Mouse (Mus musculus): Measurements from ENCODE around the gene Frem2. TPM values are rescaled to one million over a fixed set of nuclear protein-coding genes. Genes with fewer than 3 reads are reported as not detected.

Frem2 gene
- total and polyA plus RNA-seq, 2 experiments from 2014 or later, result 1.5 to 7.9 TPM

DNA sequence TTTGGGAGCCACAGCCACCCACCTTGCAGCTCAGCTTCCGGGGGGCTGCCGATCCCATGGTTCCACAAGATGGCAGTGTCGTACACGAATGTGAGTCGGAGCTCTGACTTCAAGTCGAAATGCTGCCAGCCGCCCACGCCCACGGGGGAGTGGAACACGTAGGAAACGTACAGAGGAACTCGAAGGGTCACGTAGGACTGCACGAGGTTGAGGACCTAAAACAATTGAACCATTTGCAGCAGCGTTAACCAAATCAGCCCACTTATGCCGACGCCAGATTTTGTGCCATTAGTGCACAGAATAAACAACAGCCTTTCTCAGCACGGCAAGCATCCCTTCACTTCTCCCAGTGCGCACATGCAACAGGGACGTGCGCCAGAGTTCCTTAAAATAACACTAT is 131.4 kb downstream of the Frem2 start:
- DNase-seq (peak; percentile 93), ATAC-seq (peak; percentile 81)
- Histone ChIP-seq H3K4me3 (ENCODE audit: low read depth, low read length) (peak overlapping the region; percentile 41), H3K27me3 (ENCODE audit: insufficient read depth, low read length) (no peaks in the 10 kb centered on the region), H3K9me3 (ENCODE audit: low read length) (no peaks in the 10 kb centered on the region), H3K4me1 (ENCODE audit: insufficient read depth) (no peaks in the 10 kb centered on the region), H3K4me2 (ENCODE audit: low read depth) (peak overlapping the region; percentile 63), H3K9ac (0 out of 2 replicates have a peak overlapping the region, but pooled peaks have one; percentile 40), H3K36me3 (ENCODE audit: insufficient read depth) (no peaks in the 10 kb centered on the region), H3K27ac (ENCODE audit: low read depth, low read length) (no peak overlapping the region)
- TF ChIP-seq CTCF (IDR thresholded peaks at IDR 0.05; ENCODE audit: low read depth), result peak; percentile 94
- whole genome bisulfite sequencing, result 8% methylated on average over 21 of the region's 21 CpGs

DNA sequence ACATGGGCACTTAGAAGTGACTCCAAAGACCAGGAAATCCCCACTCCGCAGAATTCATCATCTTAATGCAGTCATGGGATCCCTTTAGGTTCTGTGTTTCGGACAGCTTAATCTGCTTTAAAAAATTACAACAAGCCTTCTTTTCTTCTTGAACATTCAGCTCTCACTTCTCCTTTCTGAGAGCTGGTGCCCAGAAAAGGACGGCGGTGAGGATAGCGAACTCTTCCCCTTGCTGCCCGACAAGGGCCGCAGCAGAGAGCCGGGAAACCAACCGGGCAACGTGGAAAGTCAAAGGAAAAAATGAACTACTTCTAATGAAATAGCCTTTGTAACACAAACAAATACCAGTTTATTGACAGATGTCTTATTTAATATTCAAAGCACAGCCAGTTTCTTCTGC is 134.4 kb downstream of the Frem2 start:
- TF ChIP-seq CTCF (IDR thresholded peaks at IDR 0.05; ENCODE audit: low read depth), result no peak
- ATAC-seq (peak; percentile 23; the same call in 1 of the 2 replicates), DNase-seq (no peak)
- Histone ChIP-seq H3K36me3 (ENCODE audit: insufficient read depth) (no peaks in the 10 kb centered on the region), H3K9me3 (ENCODE audit: low read length) (no peaks in the 10 kb centered on the region), H3K4me1 (ENCODE audit: insufficient read depth) (no peaks in the 10 kb centered on the region), H3K9ac (no peak overlapping the region), H3K4me3 (ENCODE audit: low read depth, low read length) (no peak overlapping the region), H3K27me3 (ENCODE audit: insufficient read depth, low read length) (no peaks in the 10 kb centered on the region), H3K27ac (ENCODE audit: low read depth, low read length) (0 out of 2 replicates have a peak overlapping the region, but pooled peaks have one; percentile 0), H3K4me2 (ENCODE audit: low read depth) (no peak overlapping the region)
- 58% methylated on average over 10 of the region's 10 CpGs for WGBS

DNA sequence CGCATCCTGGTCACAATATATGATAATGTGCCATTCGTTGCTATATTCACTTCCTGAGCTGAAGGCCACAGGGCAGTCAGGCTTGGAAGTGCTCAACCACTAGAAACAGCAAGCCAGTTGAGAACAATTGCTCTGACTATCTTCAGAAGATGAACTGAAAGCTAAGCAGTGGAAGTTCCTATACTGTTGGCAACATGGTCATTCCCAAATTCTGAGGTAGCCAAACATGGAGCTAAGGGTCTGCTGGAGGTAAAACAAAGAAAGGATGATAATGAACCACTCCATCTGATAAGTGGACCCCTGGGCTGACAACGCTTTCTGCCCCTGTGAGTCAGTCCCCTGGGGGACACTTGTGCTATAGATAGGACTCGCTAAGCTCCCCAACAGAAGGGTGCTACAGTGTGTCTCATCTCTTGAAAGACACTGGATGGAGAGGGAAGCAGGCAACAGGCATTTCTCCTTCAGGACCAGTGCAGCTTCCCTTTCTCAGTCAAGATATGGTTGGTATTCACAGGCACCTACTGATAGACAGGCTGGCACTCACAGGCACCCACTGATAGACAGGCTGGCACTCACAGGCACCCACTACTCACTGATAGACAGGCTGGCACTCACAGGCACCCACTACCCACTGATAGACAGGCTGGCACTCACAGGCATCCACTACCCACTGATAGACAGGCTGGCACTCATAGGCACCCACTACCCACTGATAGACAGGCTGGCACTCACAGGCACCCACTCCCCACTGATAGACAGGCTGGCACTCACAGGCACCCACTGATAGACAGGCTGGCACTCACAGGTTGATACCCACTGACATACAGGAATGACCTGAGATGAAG is 142.7 kb downstream of the Frem2 start:
- no peak for TF ChIP-seq CTCF (IDR thresholded peaks at IDR 0.05; ENCODE audit: low read depth)
- WGBS, result 75% methylated on average over 4 of the region's 4 CpGs
- no peaks in the 10 kb centered on the region for H3K4me1 ChIP-seq (ENCODE audit: insufficient read depth)
- peak; percentile 69 for ATAC-seq
- no peaks in the 10 kb centered on the region for H3K9me3 ChIP-seq (ENCODE audit: low read length)
- no peak overlapping the region for H3K27ac ChIP-seq (ENCODE audit: low read depth, low read length)
- no peak overlapping the region for H3K9ac ChIP-seq
- no peaks in the 10 kb centered on the region; the same call in 1 of the 2 replicates for H3K36me3 ChIP-seq (ENCODE audit: insufficient read depth)
- H3K27me3 ChIP-seq (ENCODE audit: insufficient read depth, low read length), result no peaks in the 10 kb centered on the region
- no peak overlapping the region for H3K4me3 ChIP-seq (ENCODE audit: low read depth, low read length)
- peak; percentile 21 for DNase-seq
- H3K4me2 ChIP-seq (ENCODE audit: low read depth), result no peak overlapping the region

DNA sequence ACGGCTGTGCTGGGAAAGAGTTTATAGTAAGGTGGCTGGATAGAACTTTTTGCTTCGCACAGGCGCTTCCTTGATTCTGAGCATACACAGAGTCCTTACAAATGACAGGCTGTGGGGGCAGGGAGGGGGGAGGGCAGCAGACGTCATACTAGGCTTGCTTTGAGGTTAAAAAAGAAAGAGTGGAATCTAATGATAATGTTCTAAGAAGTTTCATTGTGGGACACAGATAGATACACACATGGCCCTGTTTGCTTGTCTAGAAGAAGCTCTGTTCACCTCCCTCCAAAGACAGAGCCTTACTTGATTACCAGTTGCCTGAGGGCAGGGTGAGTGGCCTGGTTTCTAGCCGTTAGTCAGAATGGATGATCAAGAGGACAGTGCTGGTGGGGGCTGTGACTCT is 144.1 kb downstream of the Frem2 start:
- 66% methylated on average over 5 of the region's 5 CpGs for WGBS
- H3K4me2 ChIP-seq (ENCODE audit: low read depth), result no peak overlapping the region
- H3K4me3 ChIP-seq (ENCODE audit: low read depth, low read length), result no peak overlapping the region
- H3K36me3 ChIP-seq (ENCODE audit: insufficient read depth), result no peaks in the 10 kb centered on the region; the same call in 1 of the 2 replicates
- no peaks in the 10 kb centered on the region for H3K4me1 ChIP-seq (ENCODE audit: insufficient read depth)
- TF ChIP-seq CTCF (IDR thresholded peaks at IDR 0.05; ENCODE audit: low read depth), result no peak
- no peak for DNase-seq
- no peak for ATAC-seq
- no peaks in the 10 kb centered on the region for H3K27me3 ChIP-seq (ENCODE audit: insufficient read depth, low read length)
- no peaks in the 10 kb centered on the region for H3K9me3 ChIP-seq (ENCODE audit: low read length)
- no peak overlapping the region for H3K9ac ChIP-seq
- H3K27ac ChIP-seq (ENCODE audit: low read depth, low read length), result no peak overlapping the region

DNA sequence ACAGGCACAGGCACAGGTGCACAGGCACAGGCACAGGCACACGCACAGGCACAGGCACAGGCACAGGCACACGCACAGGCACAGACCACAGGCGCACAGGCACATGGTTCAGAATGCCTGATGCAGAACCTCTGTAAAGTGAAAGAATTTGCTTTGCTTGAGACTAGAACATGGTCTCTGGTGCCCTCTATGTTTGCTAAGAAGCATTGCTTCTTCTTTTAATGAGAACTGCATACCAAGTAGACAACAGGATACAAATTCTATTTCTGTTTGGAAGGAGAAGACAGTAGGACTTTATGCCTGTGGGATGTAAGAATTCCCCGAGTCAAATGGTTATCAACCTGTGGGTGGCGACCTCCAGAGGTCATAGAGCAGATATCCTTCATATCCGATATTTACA is 154.7 kb downstream of the Frem2 start:
- DNase-seq, result peak; percentile 45
- H3K9me3 ChIP-seq (ENCODE audit: low read length), result no peaks in the 10 kb centered on the region
- ATAC-seq, result peak; percentile 82
- no peaks in the 10 kb centered on the region for H3K4me1 ChIP-seq (ENCODE audit: insufficient read depth)
- no peak overlapping the region for H3K27ac ChIP-seq (ENCODE audit: low read depth, low read length)
- peak; percentile 80 for TF ChIP-seq CTCF (IDR thresholded peaks at IDR 0.05; ENCODE audit: low read depth)
- no peak overlapping the region for H3K9ac ChIP-seq
- no peaks in the 10 kb centered on the region for H3K27me3 ChIP-seq (ENCODE audit: insufficient read depth, low read length)
- H3K36me3 ChIP-seq (ENCODE audit: insufficient read depth), result no peaks in the 10 kb centered on the region
- 63% methylated on average over 6 of the region's 6 CpGs for WGBS
- H3K4me3 ChIP-seq (ENCODE audit: low read depth, low read length), result no peak overlapping the region
- H3K4me2 ChIP-seq (ENCODE audit: low read depth), result no peak overlapping the region

- H3K36me3 ChIP-seq (ENCODE audit: insufficient read depth), result no peaks in the 10 kb centered on the region
- TF ChIP-seq CTCF (IDR thresholded peaks at IDR 0.05; ENCODE audit: low read depth), result no peak
- no peaks in the 10 kb centered on the region for H3K4me1 ChIP-seq (ENCODE audit: insufficient read depth)
- no peak overlapping the region for H3K4me3 ChIP-seq (ENCODE audit: low read depth, low read length)
- no peak for ATAC-seq
- no peak overlapping the region for H3K9ac ChIP-seq
- H3K27me3 ChIP-seq (ENCODE audit: insufficient read depth, low read length), result no peaks in the 10 kb centered on the region
- H3K4me2 ChIP-seq (ENCODE audit: low read depth), result no peak overlapping the region
- H3K9me3 ChIP-seq (ENCODE audit: low read length), result no peaks in the 10 kb centered on the region
- 86% methylated on average over 6 of the region's 6 CpGs for WGBS
- H3K27ac ChIP-seq (ENCODE audit: low read depth, low read length), result no peak overlapping the region
- DNase-seq, result no peak
These were observed 158.7 kb downstream of the Frem2 start for GRCm38 (mm10) chr3:53498351-53498905.

DNA sequence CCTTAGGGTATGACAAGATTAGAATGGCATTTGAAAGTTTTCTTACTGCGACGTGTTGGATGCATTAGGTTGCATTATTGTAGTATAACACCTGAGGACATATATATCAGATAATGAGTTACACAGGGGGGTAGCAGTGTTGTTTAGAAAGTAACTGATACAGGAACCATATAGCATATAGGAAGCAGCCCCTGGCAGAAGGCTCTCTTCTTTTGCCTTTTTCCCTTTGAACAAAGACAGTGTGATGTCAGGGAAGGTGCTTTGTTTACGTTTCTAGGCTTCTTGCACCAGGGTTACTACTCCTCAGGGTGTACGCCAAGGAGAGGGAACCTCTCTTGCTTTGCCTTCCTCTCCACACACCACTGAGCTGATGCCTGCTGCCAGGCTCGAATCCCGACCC is 168.8 kb downstream of the Frem2 start, which contains the start of gene Stoml3:
Stoml3 (plus strand) TSS at position 301 of the 400 bp plus-strand sequence.
- Histone ChIP-seq H3K9me3 (ENCODE audit: low read length) (no peaks in the 10 kb centered on the region), H3K4me2 (ENCODE audit: low read depth) (no peak within 1 kb of the TSS), H3K4me3 (ENCODE audit: low read depth, low read length) (no peak within 1 kb of the TSS), H3K27me3 (ENCODE audit: insufficient read depth, low read length) (no peaks in the 10 kb centered on the region), H3K36me3 (ENCODE audit: insufficient read depth) (no peaks in the 10 kb centered on the region), H3K27ac (ENCODE audit: low read depth, low read length) (no peak within 1 kb of the TSS), H3K9ac (no peak within 1 kb of the TSS), H3K4me1 (ENCODE audit: insufficient read depth) (no peaks in the 10 kb centered on the region)
- TF ChIP-seq CTCF (IDR thresholded peaks at IDR 0.05; ENCODE audit: low read depth), result no peak
- ATAC-seq (no peak), DNase-seq (no peak)
- WGBS, result 87% methylated on average over 6 of the region's 6 CpGs
